Mouse (Mus musculus): ENCODE data around the gene Catsper1.
A peak's percentile ranks its signal among the peaks of the same experiment; 100 is the strongest.

Catsper1 gene

DNA sequence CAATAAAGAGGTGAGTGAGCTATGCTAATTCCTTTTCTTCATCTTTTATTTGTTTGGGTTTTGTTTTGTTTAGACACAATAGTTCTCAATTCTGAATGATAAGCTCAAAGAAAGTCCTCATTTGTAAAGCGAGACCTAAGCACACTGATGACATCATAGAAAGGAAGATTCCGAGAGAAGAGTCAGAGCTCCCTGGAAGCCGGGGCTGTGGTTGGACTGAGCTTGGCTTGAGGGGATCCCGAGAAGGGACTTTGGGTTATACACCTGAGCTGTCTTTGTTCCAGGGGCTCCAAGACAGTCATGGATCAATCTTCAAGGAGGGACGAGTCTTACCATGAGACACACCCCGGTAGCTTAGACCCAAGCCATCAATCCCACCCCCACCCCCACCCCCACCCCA, at the start of gene Catsper1:
Catsper1 (plus strand) TSS at position 301 of the 400 bp plus-strand sequence.
- no peak for DNase-seq (ENCODE audit: extremely low read depth, insufficient read length, low spot score)

DNA sequence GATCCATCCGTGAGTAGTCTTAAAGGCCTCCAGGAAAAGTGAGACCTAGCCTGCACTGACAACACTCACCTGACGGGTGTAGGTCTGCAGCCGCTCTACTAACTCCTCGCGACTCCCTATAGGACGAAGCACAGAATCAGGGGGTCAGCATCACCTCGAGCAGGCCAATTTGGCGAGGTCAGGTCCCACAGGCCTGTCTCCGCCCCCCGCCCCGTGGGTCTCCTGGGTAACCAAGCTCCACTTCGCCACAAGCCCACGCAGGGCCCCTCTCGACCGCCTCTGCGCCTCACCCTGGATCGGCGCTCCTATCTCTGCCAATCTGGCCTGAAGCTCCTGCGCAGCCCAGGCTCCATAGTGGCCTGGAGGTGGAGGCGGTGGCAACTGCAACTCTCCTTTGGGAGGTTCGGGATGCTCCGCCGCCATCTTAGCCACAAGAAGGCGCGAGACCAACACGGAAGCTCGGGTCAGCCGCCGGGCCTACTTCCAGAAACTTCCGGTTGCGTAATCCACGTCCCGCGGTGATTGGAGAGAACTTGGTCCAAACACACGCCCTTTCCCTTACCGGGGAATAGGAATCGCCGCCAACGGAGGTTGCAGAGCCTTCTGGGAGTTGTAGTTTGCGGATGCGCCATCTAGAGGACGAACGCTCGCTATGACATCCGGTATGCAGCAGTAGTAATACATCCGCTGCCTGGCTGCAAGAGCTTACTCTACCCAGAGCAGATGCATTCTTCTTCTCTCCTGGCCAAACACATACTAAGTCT, 40.4 kb upstream of the Catsper1 start, which contains the start of gene Sf3b2:
Sf3b2 (minus strand) TSS at position 484 of the 764 bp plus-strand sequence.
- peak; percentile 96 for DNase-seq (ENCODE audit: extremely low read depth, insufficient read length, low spot score)

- DNase-seq (ENCODE audit: extremely low read depth, insufficient read length, low spot score), result no peak
Observed at GRCm38 (mm10) chr19:5295736-5296075, 39.8 kb upstream of the Catsper1 start.

DNA sequence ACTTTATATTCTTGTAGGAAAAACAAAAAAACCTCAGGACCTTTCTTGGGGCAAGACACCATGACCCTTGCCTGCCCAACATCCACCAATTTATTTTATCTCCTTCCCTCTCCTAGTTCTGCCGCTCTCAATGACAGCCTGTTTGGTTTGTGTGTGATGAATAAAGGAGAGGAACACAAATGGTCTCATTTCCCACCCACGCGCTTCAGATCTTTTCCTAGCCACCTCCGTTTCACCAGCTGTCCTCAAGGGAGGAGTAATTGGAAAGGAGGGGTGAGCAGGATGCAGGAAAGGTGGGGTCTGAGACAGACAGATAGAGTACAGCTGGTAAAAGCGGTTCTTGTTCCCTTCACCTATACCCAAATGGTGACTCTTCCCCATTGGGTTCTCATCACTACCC, 38.9 kb upstream of the Catsper1 start:
- DNase-seq (ENCODE audit: extremely low read depth, insufficient read length, low spot score), result no peak

DNA sequence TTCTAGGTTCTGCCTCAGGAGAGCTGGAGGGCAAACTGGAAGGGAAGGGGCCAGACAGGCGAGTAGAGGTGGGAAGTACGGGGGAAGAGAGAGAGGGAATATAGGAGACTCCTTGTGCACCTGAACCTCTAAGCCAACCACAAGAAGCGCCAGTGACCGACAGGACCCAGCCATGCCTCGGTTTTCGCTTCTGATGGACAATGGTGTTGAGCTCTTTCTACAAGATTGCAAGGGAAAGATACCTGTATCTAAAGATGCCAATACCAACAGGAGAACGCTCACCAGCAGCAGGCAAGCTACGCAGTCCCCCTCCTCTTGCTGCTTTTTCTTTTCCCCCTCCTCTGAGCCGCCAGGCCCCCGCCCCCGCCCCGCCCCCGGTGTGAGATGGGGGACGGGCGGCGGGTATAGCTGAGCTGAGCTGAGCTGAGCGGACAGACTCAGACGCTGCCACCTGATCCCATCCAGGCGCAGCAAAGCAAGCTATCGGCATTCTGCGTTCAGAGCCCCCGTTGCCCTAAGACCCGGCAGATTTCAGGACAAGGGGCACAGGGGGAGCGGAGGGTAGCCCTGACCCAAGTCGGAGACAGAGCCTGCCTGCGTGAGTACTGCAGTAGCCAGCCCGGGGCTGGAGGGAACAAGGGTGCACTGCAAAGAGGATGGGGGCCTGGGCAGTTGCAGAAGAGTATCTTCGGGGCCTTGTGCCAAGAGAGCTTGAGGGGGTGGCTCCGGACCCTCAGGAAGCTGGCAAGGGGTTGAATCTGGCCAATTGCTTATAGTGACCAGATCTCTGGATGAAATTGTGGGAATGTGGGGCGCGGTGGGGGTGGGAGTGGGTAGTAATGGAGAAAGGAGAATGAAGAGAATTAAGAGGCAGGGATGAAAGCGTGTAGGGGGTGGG, 37.4 kb upstream of the Catsper1 start, which contains the start of gene Gal3st3:
Gal3st3 (plus strand) TSS at position 429 of the 898 bp plus-strand sequence.
- DNase-seq (ENCODE audit: extremely low read depth, insufficient read length, low spot score), result no peak

DNA sequence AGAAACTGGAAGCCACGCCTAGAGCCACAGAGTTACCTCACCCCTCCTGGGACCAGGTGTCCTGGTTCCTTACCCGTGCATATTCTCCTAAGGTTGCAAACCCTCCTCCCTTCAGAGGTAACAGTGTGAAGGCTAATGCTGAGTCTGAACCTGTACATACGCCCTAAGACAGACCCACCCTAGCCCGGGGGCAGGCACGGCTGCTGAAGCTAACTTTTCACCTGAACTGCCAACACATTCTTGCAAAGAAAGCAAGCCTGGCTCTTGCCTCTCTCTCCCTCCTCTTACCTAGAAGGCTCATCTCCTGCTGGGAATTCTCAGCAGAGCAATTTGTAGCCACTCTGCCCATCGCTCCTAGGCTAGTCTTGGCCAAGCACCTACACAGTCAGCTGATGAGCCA, 35.0 kb upstream of the Catsper1 start:
- DNase-seq (ENCODE audit: extremely low read depth, insufficient read length, low spot score), result no peak

DNA sequence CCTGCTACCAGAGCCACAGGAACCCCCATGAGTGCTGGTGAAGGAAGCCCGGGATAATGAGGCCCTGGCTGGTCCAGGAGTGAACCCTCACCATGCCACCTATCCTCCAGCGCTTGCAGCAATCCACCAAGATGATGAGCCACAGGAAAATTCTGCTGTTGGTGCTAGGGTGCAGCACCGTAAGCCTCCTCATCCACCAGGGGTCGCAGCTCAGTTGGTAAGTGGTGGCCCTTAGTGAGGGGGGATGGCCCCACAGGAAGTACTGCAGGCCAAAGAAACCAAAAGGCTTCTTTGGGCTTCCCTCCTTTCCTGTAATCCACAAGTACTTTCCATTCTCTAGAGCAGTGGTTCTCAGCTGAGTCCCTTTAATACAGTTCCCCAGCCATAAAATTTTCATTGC, 33.1 kb upstream of the Catsper1 start:
- DNase-seq (ENCODE audit: extremely low read depth, insufficient read length, low spot score), result peak; percentile 49

- DNase-seq (ENCODE audit: extremely low read depth, insufficient read length, low spot score), result no peak
Observed at GRCm38 (mm10) chr19:5306279-5306678, 29.3 kb upstream of the Catsper1 start.

- DNase-seq (ENCODE audit: extremely low read depth, insufficient read length, low spot score), result no peak
Observed at GRCm38 (mm10) chr19:5306968-5307734, 28.4 kb upstream of the Catsper1 start.

DNA sequence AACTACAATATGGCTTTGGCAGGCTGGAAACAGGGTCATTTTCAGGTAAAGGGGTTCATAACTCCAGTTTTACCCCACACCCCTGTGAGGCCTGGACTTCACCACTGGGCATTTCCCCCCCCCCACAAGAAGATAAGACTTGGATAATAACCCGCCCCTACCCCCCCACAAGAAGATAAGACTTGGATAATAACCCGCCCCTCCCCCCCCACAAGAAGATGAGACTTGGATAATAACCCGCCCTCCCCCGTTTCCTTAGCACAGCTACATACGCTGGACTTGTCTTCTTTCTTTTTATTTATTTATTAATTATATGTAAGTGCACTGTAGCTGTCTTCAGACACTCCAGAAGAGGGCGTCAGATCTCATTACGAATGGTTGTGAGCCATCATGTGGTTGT, 26.5 kb upstream of the Catsper1 start:
- no peak for DNase-seq (ENCODE audit: extremely low read depth, insufficient read length, low spot score)

DNA sequence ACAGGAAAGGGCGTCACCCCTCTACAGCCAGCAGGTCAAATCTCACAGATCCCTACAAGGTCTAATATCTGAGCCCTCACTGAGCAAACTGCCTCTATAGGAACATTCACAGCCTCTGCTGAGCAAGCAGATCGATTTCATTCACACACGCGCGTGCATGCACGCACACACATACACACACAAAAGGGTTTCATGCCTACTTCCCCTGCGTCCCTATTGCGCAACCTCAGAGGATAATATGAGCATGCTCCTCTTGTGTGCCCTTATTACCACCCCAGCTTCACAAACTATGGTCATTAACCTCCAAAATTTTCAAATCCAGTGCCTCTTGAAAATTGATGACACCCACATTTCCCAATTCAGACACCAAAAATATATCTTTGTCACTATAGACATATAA, 22.4 kb upstream of the Catsper1 start:
- DNase-seq (ENCODE audit: extremely low read depth, insufficient read length, low spot score), result no peak

- DNase-seq (ENCODE audit: extremely low read depth, insufficient read length, low spot score), result no peak
Observed at GRCm38 (mm10) chr19:5323801-5324200, 11.7 kb upstream of the Catsper1 start.

DNA sequence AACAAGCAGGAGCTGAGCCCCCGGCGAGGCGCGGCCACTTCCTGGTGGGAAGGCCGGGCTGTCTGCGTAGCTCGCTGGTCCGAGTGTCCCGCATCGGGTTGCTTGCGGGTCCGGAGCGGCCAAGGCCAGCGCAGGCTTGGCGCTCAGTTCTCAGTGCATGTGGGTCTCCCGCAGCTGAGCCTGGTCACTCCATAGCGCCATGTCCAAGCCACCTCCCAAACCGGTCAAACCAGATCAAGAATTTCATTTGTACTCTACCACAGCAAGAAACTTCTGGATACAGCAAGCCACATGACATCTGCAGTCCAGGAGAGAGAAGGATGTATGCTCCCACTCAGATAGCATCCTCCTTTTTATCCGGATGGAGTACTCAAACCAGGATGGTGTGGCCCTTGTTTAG, 7.6 kb upstream of the Catsper1 start:
- DNase-seq (ENCODE audit: extremely low read depth, insufficient read length, low spot score), result no peak

DNA sequence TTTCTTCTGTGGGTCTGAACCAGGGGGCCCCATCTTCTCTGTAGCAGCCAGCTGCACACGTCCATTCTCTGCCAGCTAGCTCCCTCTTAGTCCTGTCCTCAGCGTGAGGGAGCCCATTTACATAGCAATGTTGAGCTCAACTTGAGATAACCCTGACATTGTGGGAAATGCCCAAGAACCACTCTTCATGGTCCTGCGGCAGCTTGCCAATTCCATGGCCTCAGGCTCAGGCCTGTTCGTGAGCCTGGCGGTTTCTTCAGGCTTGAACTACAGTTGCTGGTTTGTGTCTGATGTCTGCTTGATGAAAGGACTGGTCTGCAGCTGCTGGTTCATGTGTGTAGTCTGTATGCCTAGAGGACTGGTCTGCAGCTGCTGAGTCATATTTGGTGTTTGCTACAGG, 800 bp upstream of the Catsper1 start:
- no peak for DNase-seq (ENCODE audit: extremely low read depth, insufficient read length, low spot score)

- DNase-seq (ENCODE audit: extremely low read depth, insufficient read length, low spot score), result peak; percentile 40
Observed at GRCm38 (mm10) chr19:5337975-5338374, 2.4 kb downstream of the Catsper1 start.

- no peak for DNase-seq (ENCODE audit: extremely low read depth, insufficient read length, low spot score)
Observed at GRCm38 (mm10) chr19:5341360-5341759, 5.8 kb downstream of the Catsper1 start.

DNA sequence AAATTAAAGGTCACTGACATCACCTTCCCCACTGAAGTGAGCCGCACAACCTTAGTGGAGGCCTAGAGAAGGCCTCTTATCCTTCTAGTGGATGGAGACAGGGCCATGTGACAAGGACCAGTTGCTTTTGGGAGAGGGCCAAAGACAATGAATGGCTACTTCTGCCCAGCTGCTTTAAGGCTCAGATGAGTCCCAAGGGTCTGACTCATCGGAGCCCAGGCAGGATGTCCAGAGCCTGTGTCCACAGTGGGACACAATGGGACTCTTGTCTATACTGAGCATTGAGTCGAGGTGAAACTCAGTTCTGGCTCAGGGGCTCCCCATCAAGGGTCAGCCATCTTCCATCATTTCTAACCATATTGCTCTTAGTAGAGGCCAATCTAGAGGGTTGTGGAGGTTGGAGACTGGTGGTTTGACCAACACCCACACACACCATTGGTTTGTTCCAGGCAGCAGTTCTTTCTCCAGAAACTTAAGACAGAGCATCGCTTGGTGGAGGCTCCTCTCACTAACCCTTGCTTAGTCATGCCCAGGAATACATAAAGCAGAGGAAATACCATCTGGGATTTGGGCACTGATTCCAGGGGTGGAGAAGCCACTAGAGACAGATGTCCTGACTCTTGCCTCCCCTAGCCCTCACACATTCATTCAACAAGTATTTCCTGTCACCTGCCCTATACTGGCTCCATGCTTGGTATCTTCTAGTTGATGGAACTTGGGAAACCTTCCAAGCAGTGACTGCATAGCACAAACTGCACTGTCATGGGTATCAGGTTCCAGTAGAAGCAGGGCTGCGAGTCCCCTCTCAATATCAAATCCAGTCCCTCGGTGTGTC, 10.0 kb downstream of the Catsper1 start:
- peak; percentile 87 for DNase-seq (ENCODE audit: extremely low read depth, insufficient read length, low spot score)

DNA sequence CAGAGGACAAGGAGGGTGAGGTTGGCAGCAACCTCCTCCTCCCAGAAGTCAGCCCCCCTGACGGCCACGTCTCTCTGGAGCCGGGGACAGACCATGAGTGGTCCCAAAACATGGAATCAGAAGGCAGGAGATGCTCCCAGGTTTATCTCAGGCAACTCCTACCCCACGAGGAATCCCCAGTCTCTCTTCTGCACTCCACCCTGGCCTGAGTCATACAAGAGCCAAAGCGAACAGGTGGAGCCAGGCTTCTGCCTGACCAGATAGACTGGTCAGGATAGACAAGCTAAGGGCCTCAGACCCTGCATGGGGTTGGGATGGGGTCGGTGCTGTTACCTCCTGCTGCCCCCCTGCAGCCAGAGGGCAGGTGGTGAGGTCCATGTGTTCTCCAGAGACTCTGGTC, 12.5 kb downstream of the Catsper1 start:
- DNase-seq (ENCODE audit: extremely low read depth, insufficient read length, low spot score), result no peak

DNA sequence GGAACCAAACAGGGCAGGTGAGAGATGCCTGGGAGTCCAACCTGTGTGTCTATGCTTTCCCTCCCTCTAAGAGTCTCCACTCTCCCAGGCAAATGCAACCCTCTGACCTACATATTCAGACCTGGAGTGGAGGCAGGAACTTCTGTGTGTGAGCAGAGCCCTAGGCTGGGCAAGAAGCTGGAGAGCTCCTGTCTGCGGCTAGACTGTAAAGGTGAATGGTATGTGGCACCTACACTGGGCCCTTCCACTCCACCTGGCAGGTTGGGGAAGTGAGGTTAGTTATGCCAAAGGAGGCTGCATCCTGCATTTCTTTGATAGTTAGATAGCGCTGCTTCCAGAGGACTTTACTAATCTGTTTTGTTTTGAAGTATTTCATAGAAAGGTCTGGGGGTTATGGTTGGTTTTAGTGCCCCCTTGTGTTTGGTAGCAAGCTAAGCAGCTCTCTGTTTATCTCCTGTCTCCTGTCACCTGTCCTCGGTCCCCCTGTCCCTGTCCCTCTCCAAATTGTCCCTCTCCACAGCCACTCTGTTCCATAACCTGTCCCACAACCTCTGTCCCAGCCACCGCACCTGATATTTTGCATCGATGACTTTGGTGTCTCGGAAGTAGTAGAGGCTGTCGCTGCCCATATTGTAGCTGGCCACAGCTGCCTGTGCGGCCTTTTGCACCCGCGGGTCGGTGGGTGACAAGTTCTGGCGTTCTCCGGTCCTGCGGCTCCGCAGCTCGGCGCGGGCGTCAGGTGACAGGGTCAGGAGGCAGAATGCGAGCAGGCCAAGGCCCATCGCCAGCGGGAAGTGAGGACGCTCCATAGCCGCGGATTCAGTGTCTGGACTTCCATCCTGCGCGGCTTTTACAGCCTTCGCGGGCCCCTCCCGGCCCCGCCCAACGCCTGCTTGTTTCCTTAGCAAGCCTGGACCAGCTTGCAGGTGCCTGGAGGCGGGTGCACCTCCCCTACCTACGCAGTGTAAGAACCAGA, 13.3 kb downstream of the Catsper1 start:
- DNase-seq (ENCODE audit: extremely low read depth, insufficient read length, low spot score), result peak; percentile 62
